Mouse (Mus musculus): ENCODE measurements around the gene Pla2g4f.

The Pla2g4f gene

DNA sequence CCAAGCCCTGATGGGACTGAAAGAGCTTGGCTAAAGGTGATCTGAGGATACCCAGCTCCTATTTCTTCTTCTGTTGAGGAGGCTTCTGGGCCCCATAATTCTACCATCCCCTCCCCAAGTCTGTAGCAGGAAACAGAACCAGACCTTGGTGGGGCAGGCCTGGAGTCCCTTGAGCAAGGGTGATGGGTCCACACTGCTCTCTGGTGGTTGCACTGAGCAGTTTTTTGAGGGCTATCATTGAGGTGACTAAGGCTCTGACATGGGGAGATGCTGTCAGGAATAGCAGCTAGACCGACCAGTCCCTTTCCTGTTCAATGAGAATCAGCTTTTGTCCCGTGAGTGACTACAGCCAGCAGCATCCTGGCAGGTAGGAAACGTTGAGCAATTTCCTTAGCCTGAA is 32.7 kb downstream of the Pla2g4f start:
- DNase-seq (ENCODE audit: low spot score in 2 of 2): no peak

DNA sequence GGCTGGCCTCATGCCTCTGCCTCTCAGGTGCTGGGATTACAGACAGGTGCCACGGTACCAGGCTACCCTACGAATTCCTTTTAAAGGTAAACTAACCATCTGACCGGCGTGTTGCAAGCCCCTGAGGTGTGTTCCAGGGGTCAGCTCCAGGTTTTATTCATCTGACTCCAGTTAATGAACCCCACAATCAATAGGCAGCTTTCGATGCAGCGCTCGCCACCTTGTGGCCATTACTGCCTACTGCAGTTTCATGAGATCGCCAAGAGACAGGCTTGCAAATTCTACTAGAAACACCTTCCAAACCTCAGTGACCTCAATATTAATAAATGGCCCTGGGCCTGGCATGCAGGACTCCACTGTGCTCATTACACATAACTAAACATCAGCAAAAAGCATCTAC is 34.0 kb downstream of the Pla2g4f start:
- DNase-seq (ENCODE audit: low spot score in 2 of 2): peak; percentile 42 to 51

- no peak for DNase-seq (ENCODE audit: low spot score in 2 of 2)
Observed at GRCm38 (mm10) chr2:120276951-120277350, 37.0 kb downstream of the Pla2g4f start.

DNA sequence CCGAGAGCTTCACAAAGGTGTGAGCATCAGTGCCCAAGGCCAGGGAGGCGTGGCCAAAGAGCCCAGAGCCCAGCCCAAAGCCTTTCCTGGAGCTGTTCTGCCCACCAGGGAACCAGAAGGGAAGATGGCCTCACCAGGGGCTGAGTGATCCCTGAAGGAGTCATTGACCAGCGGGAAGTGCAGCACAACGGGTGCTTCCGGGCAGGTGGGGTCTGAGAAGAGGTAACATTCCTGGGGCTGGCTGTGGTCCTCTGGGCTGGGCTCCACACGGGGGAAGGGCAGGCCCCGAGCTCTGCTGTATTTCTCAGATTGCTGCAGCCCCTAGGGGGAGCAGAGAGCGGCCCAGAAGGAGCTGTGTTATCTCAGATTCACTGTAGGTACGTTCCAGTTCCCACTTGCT is 45.3 kb downstream of the Pla2g4f start:
- no peak for DNase-seq (ENCODE audit: low spot score in 2 of 2)

GRCm38 (mm10) chr2:120265523-120265922 is 48.4 kb downstream of the Pla2g4f start:
- no peak for DNase-seq (ENCODE audit: low spot score in 2 of 2)

GRCm38 (mm10) chr2:120264858-120265257 is 49.1 kb downstream of the Pla2g4f start:
- DNase-seq (ENCODE audit: low spot score in 2 of 2): no peak

DNA sequence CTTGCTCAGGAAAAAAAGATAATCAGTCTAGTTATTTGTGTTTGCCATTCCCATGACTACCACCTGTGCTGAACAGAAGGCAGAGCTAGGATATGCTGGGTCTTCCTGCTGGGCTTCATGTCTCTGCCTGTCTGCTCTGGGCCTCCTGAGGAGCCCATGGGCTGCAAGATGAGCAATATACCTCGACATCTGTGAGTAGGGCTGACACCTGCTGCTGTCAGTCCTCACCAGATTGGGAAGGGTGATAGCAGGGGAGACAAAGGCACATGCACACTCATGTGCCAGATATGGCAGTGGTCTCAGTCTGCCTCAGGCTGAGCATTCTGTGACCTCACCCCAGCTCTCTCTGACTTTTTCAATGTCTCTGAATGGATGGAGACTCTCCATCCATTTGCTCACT is 51.1 kb downstream of the Pla2g4f start:
- DNase-seq (ENCODE audit: low spot score in 2 of 2): no peak

GRCm38 (mm10) chr2:120261346-120261745 is 52.6 kb downstream of the Pla2g4f start:
- DNase-seq (ENCODE audit: low spot score in 2 of 2): no peak

- no peak for DNase-seq (ENCODE audit: low spot score in 2 of 2)
Observed at GRCm38 (mm10) chr2:120256259-120256658, 57.7 kb downstream of the Pla2g4f start.

GRCm38 (mm10) chr2:120252644-120253043 is 61.3 kb downstream of the Pla2g4f start:
- no peak for DNase-seq (ENCODE audit: low spot score in 2 of 2)
